Mouse (Mus musculus): ENCODE data around the gene Dzip1. TPM values are rescaled to one million over a fixed set of nuclear protein-coding genes. Genes with fewer than 3 reads are reported as not detected.

Gene Dzip1
- polyA plus RNA-seq, 1 experiment from 2014 or later = 37.7 TPM

GRCm38 (mm10) chr14:118938551-118938950, 13.3 kb upstream of the Dzip1 start:
- Histone ChIP-seq H3K27ac (no peak overlapping the region), H3K36me3 (no peaks in the 10 kb centered on the region; the same call in 1 of the 2 replicates), H3K4me1 (replicated peaks) (peaks cover 28% of the 10 kb centered on the region), H3K27me3 (no peaks in the 10 kb centered on the region), H3K4me2 (peak overlapping the region; percentile 68), H3K9me3 (no peaks in the 10 kb centered on the region), H3K4me3 (replicated peaks) (peak overlapping the region; percentile 98), H3K9ac (replicated peaks) (peak overlapping the region; percentile 98)
- under 1% methylated on average over 7 of the region's 7 CpGs for WGBS
- ATAC-seq (ENCODE audit: insufficient number of reproducible peaks, insufficient read depth, low FRiP score, low TSS enrichment, low read depth) = no peak

- Histone ChIP-seq H3K4me1 (replicated peaks) (peaks cover 32% of the 10 kb centered on the region), H3K9ac (replicated peaks) (peak within 1 kb of the TSS; percentile 98), H3K36me3 (no peaks in the 10 kb centered on the region; the same call in 1 of the 2 replicates), H3K4me3 (replicated peaks) (peak within 1 kb of the TSS; percentile 98), H3K4me2 (peak within 1 kb of the TSS; percentile 68), H3K9me3 (no peaks in the 10 kb centered on the region), H3K27me3 (no peaks in the 10 kb centered on the region), H3K27ac (peak within 1 kb of the TSS; percentile 90)
- WGBS = under 1% methylated on average over 114 of the region's 124 CpGs
- ATAC-seq (ENCODE audit: insufficient number of reproducible peaks, insufficient read depth, low FRiP score, low TSS enrichment, low read depth) = peak; percentile 99
These were observed 12.6 kb upstream of the Dzip1 start, which contains the start of gene Dnajc3 for GRCm38 (mm10) chr14:118937533-118938492. Dnajc3 (plus strand) TSS chr14:118937976.

DNA sequence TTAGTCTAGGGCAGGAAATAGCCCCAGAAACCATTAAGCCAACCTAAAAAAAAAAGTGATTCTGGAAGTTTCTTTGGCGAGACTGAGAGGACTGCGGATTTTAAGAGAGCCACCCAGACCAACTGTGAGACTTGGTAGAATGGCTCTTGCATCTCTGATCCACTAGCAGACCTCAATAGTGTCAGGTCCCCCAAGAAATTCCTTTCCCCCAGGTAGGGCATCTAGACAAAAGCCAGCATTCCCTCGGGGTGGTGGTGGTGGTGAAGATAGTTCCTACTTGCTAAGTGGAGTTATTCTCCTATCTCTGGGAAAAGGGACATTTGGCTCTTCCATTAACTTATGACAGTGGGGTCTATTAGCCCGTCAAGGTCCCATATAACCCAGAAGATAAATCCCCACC, 11.7 kb upstream of the Dzip1 start:
- no peak for ATAC-seq (ENCODE audit: insufficient number of reproducible peaks, insufficient read depth, low FRiP score, low TSS enrichment, low read depth)
- Histone ChIP-seq H3K4me2 (peak overlapping the region; percentile 68), H3K27ac (peak overlapping the region; percentile 82), H3K36me3 (no peaks in the 10 kb centered on the region; the same call in 1 of the 2 replicates), H3K27me3 (no peaks in the 10 kb centered on the region), H3K4me3 (replicated peaks) (peak overlapping the region; percentile 98), H3K9ac (replicated peaks) (peak overlapping the region; percentile 72), H3K9me3 (no peaks in the 10 kb centered on the region), H3K4me1 (replicated peaks) (peaks cover 30% of the 10 kb centered on the region)
- WGBS = 30% methylated on average over 4 of the region's 4 CpGs

DNA sequence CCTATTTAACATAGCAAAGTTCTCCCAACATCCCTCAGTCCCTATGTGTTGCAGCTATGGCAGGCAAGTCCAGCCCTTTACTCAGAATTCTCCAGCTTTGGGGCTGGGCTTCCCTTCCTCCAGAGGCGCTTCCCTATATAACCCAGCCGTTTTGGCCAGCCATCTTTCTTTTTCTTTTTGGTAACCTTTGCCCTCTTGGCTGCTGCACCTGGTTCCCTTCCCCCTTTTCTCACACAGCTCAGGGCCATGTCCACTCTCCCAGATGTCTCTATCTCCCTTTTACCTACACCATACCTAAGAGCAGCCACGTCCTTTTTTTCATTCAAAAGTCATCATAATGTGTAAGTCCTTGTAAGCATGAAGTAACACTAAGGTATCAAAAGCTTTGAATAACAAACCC, 11.0 kb upstream of the Dzip1 start:
- H3K9me3 ChIP-seq = no peaks in the 10 kb centered on the region
- peaks cover 27% of the 10 kb centered on the region for H3K4me1 ChIP-seq (replicated peaks)
- no peak overlapping the region for H3K27ac ChIP-seq
- no peak overlapping the region for H3K9ac ChIP-seq (replicated peaks)
- no peaks in the 10 kb centered on the region for H3K27me3 ChIP-seq
- ATAC-seq (ENCODE audit: insufficient number of reproducible peaks, insufficient read depth, low FRiP score, low TSS enrichment, low read depth) = no peak
- no peak overlapping the region for H3K4me3 ChIP-seq (replicated peaks)
- no peaks in the 10 kb centered on the region for H3K36me3 ChIP-seq
- WGBS = 57% methylated on average over 3 of the region's 3 CpGs
- H3K4me2 ChIP-seq = no peak overlapping the region

DNA sequence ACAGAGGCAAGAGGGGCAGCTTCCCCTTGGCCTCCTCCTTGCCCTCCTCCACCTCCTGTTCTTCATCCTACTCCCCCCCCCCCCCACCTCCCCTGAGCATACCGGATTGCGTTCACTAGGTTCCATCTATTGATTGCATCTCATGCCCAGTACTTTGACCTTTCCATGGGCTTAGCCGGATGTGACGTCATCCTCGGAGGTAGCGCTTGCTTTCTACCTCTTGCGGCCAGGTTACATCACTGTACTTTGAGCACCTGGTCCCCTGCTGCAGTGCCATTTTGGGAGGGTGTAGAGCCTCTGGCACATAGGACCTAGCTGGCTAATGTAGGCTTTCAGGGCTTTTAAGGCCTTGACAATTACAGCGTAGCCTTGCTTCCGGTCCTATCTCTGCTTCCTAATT, 9.4 kb upstream of the Dzip1 start:
- no peaks in the 10 kb centered on the region for H3K36me3 ChIP-seq
- H3K4me1 ChIP-seq (replicated peaks) = peaks cover 18% of the 10 kb centered on the region
- no peaks in the 10 kb centered on the region for H3K27me3 ChIP-seq
- H3K27ac ChIP-seq = no peak overlapping the region
- 87% methylated on average over 9 of the region's 9 CpGs for WGBS
- H3K9ac ChIP-seq (replicated peaks) = no peak overlapping the region
- no peaks in the 10 kb centered on the region for H3K9me3 ChIP-seq
- no peak for ATAC-seq (ENCODE audit: insufficient number of reproducible peaks, insufficient read depth, low FRiP score, low TSS enrichment, low read depth)
- no peak overlapping the region for H3K4me2 ChIP-seq
- H3K4me3 ChIP-seq (replicated peaks) = no peak overlapping the region

DNA sequence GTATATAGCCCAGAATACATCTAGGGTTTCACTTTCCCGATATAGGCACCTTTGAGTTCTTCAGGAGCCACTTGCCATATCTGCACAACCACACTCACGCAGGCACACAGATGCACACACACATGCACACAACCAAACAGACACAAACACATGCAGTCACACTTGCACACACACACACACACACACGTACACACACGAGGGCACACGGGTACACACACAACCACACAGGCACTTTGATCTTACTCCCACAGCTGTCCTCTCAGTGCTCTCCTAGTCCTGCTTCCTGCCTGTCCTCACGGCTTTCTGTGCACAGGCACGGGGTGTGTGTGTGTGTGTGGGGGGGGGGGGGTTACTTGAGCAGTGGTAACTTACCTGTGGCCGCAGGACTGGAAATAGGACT, 7.7 kb upstream of the Dzip1 start:
- no peak for ATAC-seq (ENCODE audit: insufficient number of reproducible peaks, insufficient read depth, low FRiP score, low TSS enrichment, low read depth)

DNA sequence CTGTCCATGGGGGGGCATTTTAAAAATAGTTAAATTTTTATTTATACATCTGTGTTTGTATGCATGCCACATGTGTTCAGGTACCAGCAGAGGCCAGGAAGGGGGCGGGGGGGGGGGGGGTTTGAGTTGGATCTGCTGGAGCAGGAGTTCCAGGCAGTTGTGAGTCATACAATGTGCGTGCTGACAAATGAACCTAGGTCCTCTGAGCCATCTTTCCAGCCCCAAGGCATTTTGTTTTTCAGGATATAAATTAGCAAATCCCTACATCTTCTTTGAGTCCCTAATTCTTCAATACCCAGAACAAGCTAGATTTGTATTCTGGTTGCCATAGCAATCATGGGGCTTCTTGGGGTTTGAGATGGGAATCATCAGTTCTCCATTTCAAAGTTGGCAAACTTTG, 5.9 kb upstream of the Dzip1 start:
- H3K4me2 ChIP-seq = no peak overlapping the region
- H3K36me3 ChIP-seq = no peaks in the 10 kb centered on the region
- no peak overlapping the region for H3K27ac ChIP-seq
- H3K9ac ChIP-seq (replicated peaks) = no peak overlapping the region
- H3K27me3 ChIP-seq = no peaks in the 10 kb centered on the region
- H3K9me3 ChIP-seq = no peaks in the 10 kb centered on the region
- no peak overlapping the region for H3K4me3 ChIP-seq (replicated peaks)
- ATAC-seq (ENCODE audit: insufficient number of reproducible peaks, insufficient read depth, low FRiP score, low TSS enrichment, low read depth) = no peak
- H3K4me1 ChIP-seq (replicated peaks) = 0 out of 2 replicates have a peak, but pooled peaks cover 5% of the 10 kb centered on the region
- 62% methylated on average over 2 of the region's 2 CpGs for WGBS

More for the DNA sequence above, 7.7 kb upstream of the Dzip1 start:
- peaks cover 7% of the 10 kb centered on the region; the same call in 1 of the 2 replicates for H3K4me1 ChIP-seq (replicated peaks)
- no peaks in the 10 kb centered on the region for H3K9me3 ChIP-seq
- H3K4me3 ChIP-seq (replicated peaks) = no peak overlapping the region
- no peak overlapping the region for H3K9ac ChIP-seq (replicated peaks)
- H3K36me3 ChIP-seq = no peaks in the 10 kb centered on the region
- no peak overlapping the region for H3K4me2 ChIP-seq
- H3K27me3 ChIP-seq = no peaks in the 10 kb centered on the region
- no peak overlapping the region for H3K27ac ChIP-seq
- WGBS = 59% methylated on average over 8 of the region's 8 CpGs

DNA sequence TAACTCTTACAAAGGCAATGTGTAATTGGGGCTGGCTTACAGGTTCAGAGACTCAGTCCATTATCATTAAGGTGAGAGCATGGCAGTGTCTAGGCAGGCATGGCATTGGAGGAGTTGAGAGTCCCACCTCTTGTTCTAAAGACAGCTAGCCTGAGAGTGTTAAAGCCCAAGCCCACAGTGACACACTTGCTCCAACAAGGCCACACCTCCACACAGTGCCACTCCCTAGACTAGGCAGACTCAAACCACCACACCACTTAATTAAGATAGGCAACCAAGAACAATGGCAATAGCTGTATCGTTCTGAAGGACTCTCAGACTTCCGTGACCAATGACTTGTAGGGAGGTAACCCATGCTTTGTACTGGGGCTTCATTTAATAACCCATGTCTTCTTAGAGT, 5.5 kb upstream of the Dzip1 start:
- H3K9ac ChIP-seq (replicated peaks) = no peak overlapping the region
- no peaks in the 10 kb centered on the region for H3K9me3 ChIP-seq
- H3K36me3 ChIP-seq = no peaks in the 10 kb centered on the region
- H3K27ac ChIP-seq = no peak overlapping the region
- no peak overlapping the region for H3K4me3 ChIP-seq (replicated peaks)
- H3K27me3 ChIP-seq = no peaks in the 10 kb centered on the region
- ATAC-seq (ENCODE audit: insufficient number of reproducible peaks, insufficient read depth, low FRiP score, low TSS enrichment, low read depth) = no peak
- 80% methylated on average over 2 of the region's 2 CpGs for WGBS
- peaks cover 8% of the 10 kb centered on the region for H3K4me1 ChIP-seq (replicated peaks)
- H3K4me2 ChIP-seq = no peak overlapping the region

- H3K27ac ChIP-seq = no peak overlapping the region
- no peak overlapping the region for H3K4me3 ChIP-seq (replicated peaks)
- no peak for ATAC-seq (ENCODE audit: insufficient number of reproducible peaks, insufficient read depth, low FRiP score, low TSS enrichment, low read depth)
- H3K36me3 ChIP-seq = no peaks in the 10 kb centered on the region
- no peak overlapping the region for H3K4me2 ChIP-seq
- 81% methylated on average over 2 of the region's 2 CpGs for WGBS
- H3K4me1 ChIP-seq (replicated peaks) = peaks cover 10% of the 10 kb centered on the region
- H3K9ac ChIP-seq (replicated peaks) = no peak overlapping the region
- H3K27me3 ChIP-seq = no peaks in the 10 kb centered on the region
- no peaks in the 10 kb centered on the region for H3K9me3 ChIP-seq
These were observed 4.5 kb upstream of the Dzip1 start for GRCm38 (mm10) chr14:118929779-118930178.

DNA sequence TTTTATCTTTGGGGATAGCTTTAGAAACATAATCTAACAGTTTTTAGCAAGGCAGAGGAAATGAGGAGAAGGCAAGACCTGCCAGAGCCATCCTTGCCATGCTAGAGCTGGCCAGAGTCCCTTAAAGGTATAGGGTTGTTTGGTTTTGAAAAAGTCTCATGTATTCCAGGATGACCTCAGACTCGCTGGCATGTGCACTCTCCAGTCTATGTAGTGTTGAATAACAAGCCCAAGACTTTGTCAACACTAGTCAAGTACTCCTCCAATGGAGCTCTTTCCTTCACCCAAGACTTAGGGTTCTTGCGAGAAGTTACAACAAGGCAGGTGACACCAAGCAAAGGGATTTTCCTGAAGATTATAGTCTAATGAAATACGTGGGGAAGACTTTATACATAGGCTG, 3.3 kb upstream of the Dzip1 start:
- Histone ChIP-seq H3K4me2 (no peak overlapping the region), H3K4me3 (replicated peaks) (no peak overlapping the region), H3K36me3 (no peaks in the 10 kb centered on the region), H3K9me3 (no peaks in the 10 kb centered on the region), H3K27me3 (peaks cover 3% of the 10 kb centered on the region; the same call in 1 of the 2 replicates), H3K4me1 (replicated peaks) (peaks cover 18% of the 10 kb centered on the region), H3K27ac (no peak overlapping the region), H3K9ac (replicated peaks) (no peak overlapping the region)
- 79% methylated on average over 3 of the region's 3 CpGs for WGBS
- ATAC-seq (ENCODE audit: insufficient number of reproducible peaks, insufficient read depth, low FRiP score, low TSS enrichment, low read depth) = no peak

DNA sequence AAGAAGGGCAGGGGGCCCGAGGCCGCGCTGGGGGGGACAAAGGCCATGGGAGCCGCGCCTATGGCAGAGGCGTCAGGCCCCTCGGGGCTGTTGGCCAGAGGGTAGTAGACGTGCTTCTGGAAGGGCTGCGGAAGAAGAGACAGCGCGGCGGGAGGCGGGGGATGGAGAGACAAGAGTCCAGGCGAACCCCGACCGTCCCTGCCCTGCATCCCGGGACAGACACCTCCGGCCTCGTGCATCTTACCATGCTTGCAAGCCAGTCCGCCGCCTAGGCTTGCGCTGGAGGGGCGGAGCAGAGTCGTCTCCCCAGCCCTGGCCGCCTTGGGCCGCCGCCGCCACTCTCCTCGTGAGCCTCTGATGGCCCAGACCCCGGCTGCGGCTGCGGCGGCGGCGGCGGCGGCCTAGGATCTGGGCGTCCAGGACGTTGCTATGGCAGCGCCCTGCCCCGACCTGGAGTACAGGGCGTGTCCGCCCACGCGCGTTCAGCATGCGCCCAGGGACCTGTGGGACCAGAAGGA, 2.5 kb downstream of the Dzip1 start:
- H3K27ac ChIP-seq = no peak overlapping the region
- no peaks in the 10 kb centered on the region for H3K9me3 ChIP-seq
- H3K27me3 ChIP-seq = peaks cover 17% of the 10 kb centered on the region
- H3K4me1 ChIP-seq (replicated peaks) = peaks cover 30% of the 10 kb centered on the region
- WGBS = under 1% methylated on average over 46 of the region's 47 CpGs
- H3K4me2 ChIP-seq = peak overlapping the region; percentile 85
- peak overlapping the region; percentile 58 for H3K9ac ChIP-seq (replicated peaks)
- H3K4me3 ChIP-seq (replicated peaks) = peak overlapping the region; percentile 74
- no peak for ATAC-seq (ENCODE audit: insufficient number of reproducible peaks, insufficient read depth, low FRiP score, low TSS enrichment, low read depth)
- peaks cover 40% of the 10 kb centered on the region for H3K36me3 ChIP-seq
